Mouse (Mus musculus): Measurements from ENCODE around the gene Aifm3.

- TF ChIP-seq POLR2A (IDR thresholded peaks at IDR 0.05; ENCODE audit: borderline replicate concordance, low read depth, low read length) (no peak), CTCF (IDR thresholded peaks at IDR 0.05; ENCODE audit: low read depth, low read length) (no peak)
These were observed 1.7 kb downstream of the Aifm3 start for GRCm38 (mm10) chr16:17491154-17491553.
